Mouse (Mus musculus) frontal cortex, adult (tissue): ENCODE results near the gene Lgi4.
A peak's percentile ranks its signal among the peaks of the same experiment; 100 is the strongest.

Source experiments
- ATAC-seq: cut with Nextera tagmentation; 2 replicates; pipeline ENCODE4 v1.9.2; 2017; ENCODE audit warnings: mild to moderate bottlenecking, moderate library complexity, mixed read lengths; ENCODE audit not compliant: low TSS enrichment

Lgi4 gene

DNA sequence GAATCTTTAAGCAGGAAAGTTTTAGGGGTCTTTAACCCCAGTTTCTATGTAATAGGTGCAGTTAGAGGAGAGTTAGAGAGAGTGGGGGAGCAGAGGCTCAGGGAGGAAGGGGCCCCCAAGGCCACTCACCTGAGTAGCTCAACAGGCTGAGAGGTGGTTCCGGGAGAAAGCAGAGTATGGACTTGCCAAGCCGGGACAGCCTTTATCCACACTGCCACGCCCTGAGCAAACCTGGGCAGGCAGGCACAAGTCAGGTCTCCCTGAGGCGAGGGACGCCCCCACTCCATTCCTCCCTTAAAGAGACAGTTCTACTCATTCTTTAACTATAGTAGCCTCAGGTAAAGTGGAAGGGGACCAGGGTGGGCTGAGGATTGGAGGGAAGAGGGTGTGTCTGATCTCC, 17.4 kb downstream of the Lgi4 start, which contains the start of gene Fxyd3:
Gene Fxyd3, minus strand, starts transcription at position 213 of the 400 bp plus-strand sequence.
- ATAC-seq = no peak

DNA sequence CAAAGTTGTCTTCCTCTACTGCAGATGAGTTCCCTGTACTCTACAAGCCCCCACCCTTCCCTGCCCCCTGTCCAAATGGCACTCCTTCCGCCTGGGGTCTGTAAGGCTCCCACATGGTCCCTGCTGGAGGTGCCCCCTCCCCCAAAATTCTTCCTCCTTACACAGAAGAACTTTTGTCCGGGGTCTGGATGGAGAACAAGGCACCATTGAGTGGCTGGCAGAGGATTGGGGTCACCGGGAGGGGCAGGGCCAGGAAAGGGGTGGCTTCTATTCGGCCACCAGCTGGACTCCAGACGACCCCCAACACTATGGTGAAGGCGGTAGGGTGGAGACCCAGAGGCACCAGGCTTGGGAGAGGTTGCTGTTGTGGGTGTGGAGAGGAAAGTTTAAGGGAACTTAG, 18.3 kb downstream of the Lgi4 start:
- peak; percentile 62 for ATAC-seq

DNA sequence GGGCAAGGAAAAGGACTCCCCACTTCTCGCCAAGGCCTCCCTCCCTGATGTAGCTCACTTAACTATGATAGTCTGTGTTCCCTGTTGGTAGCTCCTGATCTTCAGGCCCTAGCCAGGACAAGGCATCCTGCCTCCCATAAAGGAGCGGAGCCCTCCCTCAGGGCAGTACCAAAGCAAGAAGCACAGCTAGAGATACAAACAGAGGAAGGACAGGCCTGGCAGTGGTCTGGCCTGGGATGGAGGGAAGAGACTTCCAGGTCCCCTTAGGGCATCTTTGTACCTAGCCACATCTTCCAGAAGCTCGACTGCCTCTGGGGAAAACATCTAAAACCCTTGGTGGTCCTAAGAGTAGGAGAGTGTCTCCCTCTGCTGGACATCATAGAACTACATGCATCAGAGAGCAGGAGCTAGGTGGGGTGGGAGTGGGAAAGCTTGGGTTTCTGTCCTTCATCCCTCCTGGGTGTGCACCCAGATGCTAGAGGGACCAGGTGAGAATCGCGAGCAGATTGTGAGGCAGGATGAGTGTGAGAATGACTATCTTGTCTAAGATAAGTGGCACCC, 18.8 kb downstream of the Lgi4 start:
- ATAC-seq = peak; percentile 63

DNA sequence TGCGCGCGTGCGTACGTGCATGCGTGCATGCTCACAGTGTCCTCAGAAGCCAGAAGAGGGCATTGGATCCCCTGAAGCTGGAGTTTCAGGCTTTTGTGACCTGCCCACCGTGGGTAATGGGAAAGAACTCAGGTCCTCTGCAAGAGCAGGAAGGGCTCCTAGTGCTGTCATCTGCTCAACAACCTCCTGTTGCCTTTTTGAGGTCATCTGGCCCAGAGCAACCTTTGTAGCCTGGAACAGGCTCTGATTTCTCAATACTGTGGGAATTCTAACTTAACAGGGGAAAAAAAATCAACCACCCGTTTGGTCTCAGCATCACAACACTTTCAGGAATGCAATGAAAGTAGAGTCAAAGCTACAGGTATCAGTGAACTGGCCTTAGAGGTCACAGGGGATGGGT, 20.5 kb downstream of the Lgi4 start:
- no peak for ATAC-seq

DNA sequence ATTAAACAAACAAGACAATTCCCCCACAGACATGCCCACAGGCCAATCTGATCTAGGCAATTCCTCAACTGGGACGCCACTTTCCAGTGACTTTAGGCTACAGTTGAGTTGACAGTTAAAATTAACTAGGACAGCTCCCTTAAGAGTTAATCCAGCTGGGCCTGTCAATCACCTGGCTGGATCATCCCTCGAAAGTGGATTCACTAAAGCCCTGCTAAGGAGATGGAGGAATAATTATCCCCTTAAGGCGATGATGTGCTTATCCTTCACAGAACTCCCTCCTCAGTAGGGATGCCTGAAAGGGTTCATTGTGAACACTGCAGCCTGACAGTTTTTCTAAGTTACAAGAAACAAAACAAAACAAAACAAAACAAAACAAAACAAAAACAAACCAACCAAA, 21.5 kb downstream of the Lgi4 start:
- ATAC-seq = no peak

DNA sequence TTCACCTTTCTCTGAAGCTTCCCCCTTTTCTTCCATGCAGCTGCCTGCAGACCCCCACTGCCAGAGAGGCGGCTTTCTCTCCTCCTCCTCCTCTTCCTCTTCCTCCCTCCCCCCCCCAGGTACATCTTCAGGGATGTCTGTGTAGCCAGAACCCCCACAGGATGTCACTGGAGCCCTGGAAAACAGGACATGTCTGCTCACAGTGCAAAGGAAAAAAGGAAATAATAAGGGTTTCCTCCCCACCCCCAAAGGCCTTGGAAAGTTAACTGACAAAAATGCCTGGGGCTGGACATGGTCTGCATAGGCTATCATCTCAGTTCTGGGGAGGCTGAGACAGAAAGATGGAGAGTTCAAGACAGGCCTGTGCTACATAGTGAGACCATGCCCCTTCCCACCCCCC, 22.0 kb downstream of the Lgi4 start:
- no peak for ATAC-seq

DNA sequence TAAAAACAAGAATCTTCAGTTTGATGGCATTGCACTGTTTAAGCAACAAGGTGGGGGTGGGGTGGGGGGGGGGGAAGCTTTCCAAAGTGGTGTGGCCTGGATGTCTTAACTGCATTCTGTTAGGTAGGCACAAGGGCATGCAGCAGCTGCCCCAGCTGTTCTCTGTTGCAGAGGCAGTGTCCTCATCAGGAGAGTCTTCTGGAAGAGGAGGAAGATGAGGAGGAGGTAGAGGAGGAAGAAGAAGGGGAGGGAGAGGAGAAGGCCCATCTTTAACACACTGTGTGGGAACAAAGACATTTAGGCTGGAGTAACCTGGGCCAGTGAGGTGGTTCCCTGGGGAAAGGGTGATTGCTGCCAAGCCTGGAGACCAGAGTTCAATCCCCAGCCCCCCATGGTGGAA, 23.0 kb downstream of the Lgi4 start:
- ATAC-seq = no peak

DNA sequence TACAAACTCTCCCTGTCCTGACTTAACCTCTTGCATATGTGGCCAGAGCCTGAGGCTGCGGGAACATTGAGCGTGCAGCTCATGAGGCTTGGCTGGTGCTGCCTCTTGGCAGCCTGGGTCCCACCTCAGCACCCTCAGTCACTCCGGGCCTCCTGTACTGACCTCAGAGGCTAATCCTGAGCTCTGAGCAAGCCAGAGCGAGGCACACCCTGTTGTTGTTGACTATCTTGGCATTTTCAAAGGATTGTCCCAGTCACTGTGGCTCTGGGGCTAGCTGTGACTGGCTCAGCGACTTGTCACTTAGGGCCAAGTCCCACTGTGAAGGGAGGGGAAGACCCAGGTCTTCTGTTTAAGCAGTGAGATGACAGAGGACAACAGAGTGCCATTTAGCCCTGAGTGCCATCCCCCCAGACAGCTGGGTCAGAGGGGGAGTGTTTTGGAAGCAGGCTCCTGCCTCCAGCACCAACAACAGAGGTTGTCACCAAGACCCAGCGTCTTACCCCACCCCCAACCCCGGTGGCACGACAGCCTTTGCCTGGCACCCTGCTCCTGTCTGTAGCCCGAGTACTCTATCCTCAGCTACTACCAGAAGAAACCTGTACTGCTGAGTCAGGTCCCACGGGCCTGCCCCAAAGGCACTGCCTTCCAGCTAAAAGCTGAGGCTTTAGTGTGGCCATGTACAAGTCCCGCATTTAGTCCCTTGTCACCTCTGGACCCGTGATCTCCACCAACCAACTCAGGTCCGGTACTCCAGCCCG, 23.9 kb downstream of the Lgi4 start:
- peak; percentile 62 for ATAC-seq

DNA sequence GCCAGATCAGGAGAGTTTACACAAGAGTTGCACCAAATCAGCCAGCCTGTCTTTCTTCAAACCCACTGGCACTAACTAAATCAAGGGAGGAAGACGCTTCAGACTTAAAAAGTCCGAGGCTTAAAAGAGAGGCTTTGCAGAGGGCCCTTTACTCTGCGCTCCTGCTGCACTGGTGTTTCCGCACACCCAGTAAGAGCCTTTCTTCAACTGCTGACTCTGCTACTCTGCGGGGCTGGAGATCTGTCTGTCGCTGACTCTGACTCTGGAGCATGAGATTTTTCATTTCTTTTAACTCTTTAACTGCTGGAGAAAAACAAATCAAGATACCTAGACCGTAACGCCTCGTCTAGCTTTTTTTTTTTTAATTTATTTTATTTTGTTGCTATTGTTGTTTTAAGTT, 25.0 kb downstream of the Lgi4 start:
- no peak for ATAC-seq

DNA sequence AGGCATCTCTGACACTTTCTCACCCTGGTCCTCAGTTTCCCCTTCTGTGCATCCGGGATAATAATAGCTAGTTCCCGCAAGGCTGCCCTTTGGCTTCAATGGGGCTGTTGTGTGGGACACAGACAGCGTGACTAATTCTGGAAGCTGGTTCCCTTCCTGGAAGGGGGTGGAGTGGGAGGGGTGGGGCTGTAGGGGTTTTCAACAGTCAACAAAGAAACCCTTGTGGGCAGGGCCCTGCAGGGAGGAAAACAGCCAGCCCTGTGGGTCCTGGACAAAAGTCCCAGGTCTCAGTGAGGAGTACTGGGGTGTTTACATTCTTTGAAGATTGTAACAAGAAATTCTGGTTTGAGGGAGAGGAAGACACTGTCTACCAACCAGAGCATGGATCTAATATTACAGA, 26.0 kb downstream of the Lgi4 start:
- peak; percentile 58 for ATAC-seq

DNA sequence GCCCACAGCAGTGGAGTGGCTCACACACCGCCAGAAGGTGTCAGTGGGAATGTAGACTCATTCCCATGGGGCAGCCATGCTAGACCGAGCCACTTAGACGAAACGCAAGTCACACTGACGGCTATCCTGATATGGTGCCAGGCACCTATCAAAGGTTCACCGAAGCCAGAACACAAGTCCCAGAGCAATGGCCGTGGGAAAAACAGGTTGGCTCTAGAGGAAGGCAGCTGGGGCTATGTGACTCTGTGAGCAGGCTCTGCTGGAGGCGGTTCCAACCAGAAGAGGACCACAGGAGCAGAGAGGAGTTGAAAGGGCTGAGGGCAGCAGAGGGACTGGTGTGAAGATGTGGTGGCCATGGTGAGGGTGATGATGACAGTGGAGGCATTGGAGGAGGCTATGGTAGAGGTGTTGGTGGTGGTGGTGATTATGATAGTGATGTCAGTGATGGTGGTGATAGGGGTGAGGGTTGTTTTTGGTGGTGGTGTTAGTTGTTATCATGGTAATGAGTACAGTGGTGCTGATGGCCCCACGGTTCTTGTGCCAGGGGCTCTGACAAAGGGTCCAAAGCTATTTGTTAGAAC, 27.1 kb downstream of the Lgi4 start:
- no peak for ATAC-seq

DNA sequence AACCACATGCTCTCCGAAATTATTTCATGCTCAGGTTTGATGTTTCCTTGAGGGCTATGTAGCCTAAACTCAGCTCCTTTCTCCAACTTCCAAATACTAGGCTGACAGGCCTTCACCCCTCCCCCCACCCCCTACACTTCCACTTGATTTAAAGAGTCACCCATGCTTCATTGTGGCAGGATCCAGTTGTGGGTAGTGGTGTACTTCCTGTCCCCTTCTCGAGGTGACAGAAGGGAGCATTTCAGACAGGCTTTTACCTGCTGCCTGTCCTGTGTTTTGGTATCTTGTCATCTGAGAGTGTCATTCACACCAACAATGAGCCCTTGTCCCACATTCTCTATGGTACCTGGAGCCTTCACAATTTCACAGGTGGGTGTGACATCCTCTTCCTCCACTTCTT, 28.1 kb downstream of the Lgi4 start:
- ATAC-seq = no peak

DNA sequence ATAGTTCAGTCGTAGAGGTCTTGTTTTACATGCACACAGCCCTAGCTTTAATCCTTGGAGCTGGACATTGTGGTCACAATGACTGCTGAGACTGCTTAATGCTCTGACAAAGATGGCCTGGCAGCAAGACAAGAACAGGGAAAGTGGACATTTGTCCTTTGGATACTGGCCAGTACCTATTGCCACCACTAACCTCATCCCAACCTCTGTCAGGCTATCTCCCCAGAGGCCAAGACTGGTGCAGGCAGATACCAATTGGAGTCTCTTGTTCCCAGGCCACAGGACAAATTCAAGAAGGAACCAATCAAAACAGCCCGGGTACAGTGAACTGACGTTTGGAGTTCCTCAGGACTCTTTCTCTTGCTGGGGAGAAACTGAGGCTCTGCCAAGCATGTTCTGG, 29.1 kb downstream of the Lgi4 start:
- no peak for ATAC-seq

DNA sequence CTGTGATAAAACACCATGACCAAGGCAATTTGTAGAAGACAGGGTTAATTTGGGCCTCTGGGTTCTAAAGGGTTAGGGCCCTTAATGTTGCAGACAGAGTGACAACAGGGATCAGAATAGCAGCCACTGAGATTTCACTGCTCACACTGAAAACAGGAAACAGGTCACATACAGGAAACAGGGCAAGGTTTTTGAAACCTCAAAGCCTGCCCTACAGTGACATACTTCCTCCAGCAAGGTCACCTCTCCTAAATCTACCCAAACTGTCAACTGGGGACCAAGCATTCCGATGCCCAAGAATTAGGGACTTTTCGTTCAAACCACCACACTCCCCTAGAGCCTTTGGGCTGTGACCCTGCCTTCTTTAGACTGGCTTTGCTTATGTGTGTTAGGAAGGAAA, 30.6 kb downstream of the Lgi4 start:
- ATAC-seq = no peak

DNA sequence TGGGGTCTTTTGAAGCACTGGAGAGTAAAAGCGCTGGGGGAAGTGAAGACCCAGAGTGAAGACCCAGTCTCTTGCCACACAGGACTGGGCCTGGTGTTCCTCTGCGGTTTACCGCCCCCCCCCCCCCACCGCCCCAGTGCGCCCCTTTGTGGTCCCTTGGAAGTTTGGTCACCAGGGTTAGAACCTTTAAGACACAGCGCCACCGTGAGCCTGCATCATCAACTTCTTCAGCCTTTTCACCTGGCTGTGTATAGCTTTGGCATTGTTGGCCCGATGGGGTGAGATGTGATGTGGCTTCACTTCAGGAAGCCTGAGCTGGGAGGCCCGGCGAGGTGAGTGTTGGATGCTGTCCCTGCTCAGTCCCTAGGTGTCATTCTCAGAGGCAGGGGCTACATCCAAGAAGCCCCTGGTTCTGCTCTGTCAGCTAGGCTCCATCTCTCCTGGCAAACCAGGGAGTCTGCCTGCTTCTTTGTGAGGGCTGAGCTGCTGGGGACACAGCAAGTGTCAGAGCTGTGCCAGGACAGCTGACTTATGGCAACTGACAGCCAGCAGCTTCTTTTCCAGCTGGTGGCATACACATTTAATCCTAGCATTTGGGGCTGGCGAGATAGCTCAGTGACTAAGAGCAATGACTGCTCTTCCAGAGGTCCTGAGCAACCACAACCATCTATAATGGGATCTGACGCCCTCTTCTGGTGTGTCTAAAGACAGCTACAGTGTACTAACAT, 35.8 kb downstream of the Lgi4 start:
- ATAC-seq = no peak

DNA sequence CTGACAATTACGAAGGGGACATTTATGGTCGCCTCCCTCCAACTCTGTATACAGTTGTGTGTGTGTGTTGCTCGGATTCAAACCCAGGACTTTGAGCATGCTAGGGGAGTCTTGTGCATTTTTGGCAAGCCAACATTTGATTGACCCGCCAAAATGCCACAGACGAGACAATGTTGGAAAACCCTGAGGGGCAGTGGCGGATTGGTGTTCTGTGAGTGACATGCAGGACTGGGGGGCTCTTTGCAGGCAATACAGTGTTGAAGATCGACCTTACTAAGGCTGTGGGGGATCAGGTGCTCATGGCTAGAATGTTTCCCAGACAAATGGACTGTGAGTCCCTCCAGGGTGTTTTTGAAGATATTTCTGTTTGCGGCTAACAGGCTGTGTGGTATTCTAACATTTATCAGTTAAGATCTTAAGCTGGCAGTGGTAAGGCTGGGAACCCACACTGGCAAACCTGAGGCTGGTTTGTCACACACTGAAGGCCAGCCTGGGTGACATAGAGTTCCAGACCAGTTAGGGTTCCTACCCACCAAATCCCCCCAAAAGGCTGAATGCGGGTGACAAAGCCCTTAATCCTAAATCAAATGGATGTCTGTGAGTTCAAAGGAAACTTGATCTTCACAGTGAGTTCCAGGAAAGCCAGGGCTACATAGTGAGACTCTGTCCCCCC, 37.9 kb downstream of the Lgi4 start:
- ATAC-seq = no peak

DNA sequence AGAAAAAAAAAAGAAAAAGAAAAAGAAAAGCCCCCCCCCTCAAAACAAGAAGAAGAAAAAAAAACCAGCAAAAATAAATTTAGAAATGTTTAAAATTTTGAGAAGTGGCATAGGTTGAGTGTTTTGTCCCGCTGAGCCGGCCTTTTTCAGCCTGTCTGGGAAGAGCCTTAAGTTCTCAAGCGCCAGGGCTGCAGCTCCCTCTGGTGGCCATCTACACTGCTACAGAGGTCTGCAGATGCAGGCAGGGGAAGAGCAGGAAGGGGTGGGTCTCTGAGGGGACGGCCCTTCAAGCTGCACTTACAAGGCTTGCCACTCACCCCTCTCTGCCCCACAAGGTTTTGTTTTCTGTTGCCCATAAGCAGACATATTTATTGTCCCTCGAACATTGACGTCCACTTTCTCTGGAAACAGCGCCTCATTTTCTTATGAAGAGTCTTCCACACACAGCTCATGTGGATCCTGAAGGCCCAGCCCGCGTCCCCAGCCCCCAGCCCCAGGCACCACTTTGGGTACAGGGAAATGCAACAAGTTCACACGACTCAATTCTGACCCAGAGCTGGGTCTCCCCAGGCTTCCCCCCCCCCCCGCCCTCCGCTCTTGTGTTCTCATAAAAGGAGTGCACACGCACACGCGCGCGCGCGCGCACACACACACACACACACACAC, 38.6 kb downstream of the Lgi4 start:
- ATAC-seq = peak; percentile 91

DNA sequence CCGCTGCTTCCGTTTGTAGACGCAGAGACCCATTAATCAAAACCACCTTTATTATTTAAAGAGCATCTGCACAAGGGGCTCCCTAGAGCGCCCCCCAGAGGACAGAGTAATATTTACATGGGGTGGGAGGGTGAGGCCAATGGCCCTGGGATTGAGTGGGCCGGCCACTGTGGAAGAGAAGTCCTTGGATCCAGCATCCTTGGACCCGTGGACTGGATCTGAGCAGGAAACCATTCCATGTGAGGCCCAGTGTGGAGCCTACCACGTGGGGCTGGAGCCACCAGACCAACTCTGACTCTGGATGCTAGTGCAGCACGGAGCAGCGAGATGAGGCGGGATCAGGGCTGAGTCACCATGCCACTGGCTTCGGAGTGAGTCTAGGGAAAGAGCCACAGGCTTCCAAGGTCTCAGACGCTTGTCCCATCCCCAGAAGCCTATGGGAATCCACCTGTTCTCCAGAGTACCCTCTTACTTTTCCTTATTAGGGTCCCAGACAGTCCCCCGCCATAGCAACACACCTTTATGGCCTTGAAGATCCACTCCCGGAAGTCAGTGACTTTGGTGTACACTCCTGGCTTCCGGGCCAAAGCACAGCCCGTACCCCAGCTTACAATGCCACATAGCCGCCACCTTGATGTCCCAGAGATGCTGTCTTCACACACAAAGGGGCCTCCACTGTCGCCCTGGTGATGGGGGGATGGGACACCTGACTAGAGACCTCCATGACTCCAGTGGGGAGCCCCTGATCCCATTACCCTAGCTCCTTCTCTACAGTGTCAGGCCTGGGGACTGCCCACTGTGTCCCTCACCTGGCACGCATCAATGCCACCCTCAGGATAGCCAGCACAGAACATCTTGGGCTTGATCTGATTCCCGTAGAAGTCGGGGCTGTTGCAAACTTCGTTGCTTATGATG, 39.8 kb downstream of the Lgi4 start:
- ATAC-seq = no peak

DNA sequence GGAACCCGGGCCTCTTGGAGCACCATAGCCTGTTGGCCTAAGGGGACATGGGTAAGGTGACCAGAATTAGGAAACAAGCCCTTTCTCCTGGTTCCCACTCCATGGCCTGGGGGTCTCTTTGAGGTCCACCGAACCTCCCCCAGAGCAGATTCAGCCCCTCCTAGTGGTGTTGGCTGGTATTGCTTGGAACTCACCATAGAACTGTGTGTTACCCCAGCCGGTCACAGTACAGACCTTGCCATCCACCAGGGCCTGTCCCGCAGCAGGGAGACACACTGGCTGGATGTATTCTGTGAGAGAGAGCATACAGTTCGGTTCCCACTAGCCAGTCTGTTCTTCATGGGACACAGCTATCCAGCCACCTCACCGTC, 40.5 kb downstream of the Lgi4 start:
- ATAC-seq = no peak

DNA sequence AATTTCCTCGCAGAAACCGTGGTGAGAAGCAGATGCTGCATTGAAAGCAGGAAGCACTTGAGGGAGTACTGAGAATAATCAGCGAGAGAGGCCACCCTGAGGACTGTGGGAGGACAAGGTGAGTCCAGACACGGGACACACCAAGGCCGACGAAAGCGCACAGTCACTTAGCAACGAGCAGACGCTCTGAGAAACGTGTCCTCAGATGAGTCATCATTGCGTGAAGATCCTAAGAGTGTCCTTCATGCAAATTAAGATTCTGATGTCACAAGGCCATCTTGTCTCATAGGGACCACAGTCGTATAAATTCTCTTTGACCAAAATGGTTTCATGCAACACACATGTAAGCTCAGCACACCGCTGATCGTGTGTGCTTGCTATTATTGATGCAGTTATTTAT, 41.6 kb downstream of the Lgi4 start:
- ATAC-seq = no peak
